Mouse (Mus musculus): ENCODE data around the gene Nat14.

Nat14 gene

DNA sequence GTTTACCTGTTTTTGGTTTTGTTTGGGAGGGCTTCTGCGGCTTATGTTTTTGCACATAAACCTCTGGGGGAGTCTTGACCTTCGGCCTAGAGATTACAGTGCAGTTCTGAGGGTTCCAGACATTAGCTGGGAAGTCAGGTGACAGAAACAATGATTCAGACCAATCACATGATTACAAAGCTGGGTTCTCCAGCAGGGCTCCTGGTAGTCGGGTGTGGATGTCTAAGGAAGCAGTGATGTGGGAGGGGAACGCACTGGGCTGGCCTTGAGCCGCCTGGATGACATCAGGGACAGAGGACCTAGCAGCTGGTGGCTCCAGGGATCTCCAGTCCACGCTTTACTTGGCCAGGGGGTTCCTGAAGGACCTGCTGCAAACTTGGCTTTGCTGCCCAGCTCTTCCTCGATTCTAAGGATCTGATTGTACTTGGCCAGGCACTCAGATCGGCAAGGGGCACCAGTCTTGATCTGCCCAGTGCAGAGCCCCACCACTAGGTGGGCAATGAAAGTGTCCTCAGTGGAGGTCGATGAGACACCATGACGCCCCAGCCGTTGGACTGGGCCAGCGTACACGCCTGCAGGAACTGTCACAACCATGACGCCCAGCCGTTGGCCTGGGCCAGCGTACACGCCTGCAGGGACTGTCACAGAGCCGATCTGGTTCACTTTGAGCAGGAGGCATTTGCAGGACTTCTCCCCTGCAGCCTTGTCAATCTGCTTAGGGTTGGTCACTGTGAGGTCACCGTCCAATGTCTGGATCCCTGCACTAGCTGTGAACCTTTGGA lies 28.9 kb downstream of the Nat14 start:
- DNase-seq (ENCODE audit: low spot score) = no peak

DNA sequence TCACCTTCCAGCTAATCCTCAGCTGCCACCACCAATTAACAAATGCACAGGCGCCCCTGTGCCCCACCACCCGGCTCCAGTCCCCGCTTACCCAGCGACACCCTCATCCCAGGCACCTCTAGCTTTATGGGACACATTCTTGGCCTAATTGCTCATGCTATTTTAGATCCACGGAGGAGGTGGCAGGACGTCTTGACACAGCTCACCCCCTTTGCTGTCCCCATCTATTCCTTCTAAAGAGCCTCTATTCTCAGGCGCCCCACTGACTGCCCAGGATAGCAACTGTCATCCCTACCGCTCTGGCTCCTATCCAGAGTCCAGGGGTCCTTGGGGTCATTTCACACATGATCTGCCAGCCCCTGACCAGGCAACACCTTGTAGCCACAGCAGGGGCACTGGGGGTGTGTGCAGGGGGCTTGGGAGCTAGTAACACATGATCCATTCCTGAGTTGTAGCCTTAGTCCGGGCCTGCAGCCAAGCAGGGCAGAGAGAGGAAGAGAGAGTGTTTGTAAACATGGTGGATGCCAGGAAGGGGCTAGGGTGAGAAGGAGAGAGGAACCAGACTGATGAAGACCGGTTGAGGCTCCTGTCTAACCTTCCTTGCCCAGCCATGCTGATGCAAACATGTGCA lies 32.1 kb downstream of the Nat14 start:
- no peak for DNase-seq (ENCODE audit: low spot score)

DNA sequence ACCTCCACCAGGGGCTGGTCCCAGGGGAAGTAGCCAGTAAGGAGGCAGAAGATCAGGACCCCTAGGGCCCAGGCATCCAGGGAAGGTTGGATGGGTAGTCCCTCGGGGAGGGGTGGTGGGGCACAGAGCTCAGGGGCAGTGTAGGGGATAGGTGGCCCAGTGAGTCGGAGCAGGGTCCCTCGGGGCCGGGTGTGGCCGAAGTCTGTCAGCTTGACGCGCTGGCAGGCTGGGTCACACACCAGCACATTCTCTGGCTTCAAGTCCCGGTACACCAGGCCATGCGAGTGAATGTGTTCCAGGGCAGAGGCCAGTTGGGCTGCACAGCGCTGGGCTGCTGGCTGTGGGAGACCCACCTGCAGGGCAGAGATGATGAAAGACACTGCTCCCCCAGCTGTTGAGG lies 35.5 kb downstream of the Nat14 start:
- DNase-seq (ENCODE audit: low spot score) = no peak

DNA sequence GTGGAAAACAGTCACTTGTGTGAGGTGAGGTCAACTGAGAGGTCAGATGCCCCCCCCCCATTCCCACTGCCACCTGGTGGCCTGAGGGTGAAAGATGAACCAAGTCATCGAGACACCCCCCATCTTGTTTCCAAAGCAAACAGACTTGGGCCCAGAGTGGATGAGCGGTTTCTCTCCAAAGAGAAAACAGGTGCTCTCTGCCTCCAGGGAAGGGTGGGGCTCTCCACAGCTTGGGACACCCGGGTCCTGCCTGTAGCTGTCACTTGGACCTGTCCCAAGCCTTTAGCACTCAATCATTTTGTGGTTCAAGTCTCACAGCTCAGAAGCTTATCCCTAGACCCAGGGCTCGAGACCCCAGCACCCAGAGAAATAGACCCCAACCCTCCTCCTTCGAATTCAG lies 41.7 kb downstream of the Nat14 start:
- no peak for DNase-seq (ENCODE audit: low spot score)

DNA sequence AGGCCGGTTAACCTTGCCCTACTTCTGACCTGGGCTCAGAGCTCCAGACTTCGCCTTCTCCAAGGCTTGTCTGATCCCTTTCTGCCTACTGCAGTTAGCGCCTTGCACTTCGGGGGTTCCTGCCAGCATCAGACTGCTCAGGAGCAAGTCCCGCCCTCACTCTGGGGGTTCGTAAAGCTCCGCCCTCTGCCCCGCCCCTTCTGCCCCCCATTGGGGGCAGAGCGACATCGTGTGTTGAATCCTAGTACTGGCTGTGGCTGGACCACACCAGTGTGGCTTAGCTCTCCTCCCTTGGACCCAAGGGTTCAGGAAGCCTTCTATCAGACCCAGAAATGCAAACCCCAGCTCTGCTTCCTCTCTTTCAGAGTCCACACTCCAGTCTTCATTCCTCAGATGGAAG lies 42.4 kb downstream of the Nat14 start, which contains the start of gene Sbk2:
Gene Sbk2, minus strand, starts transcription at position 135 of the 400 bp plus-strand sequence.
- DNase-seq (ENCODE audit: low spot score) = peak; percentile 45

DNA sequence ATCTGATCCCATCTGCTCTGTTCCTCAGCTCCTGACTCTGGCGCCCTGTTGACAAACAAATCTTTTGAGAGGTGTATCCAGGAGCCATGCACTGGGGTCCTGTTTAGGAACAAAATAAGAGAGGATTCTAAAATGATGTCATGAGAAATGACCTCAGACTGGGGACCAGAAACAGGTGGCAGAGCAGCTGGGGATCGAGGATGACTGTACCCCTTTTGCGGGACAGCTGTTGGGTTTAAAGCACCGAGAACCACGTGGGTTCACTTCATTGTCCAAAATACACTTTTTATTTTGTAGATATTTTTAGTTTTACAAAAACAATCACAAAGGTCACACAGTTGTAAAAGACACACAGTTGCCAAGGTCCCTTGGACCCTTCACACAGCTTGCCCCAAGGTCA lies 43.2 kb downstream of the Nat14 start:
- no peak for DNase-seq (ENCODE audit: low spot score)

DNA sequence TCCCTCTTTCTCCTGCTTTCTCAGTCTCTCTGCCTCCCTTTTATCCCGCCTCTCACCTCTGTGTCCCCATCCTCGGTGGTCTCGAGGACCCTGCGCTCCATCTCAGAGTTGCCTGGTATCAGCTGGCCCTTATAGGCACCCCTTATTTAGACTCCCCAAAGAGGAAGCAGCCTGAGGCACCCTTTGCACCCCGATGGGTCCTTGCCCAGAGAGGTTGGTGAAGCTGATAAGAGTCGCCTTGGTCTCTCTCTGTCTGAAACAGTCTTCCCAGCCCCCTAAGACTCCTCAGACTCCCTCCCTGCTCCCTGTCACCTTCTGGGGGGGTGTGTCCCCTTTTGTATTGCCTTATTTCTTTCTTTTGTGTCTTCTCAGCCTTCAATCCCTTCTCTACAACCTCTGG lies 49.2 kb downstream of the Nat14 start, which contains the start of gene Sbk3:
Gene Sbk3, minus strand, starts transcription at position 101 of the 400 bp plus-strand sequence.
- DNase-seq (ENCODE audit: low spot score) = no peak

DNA sequence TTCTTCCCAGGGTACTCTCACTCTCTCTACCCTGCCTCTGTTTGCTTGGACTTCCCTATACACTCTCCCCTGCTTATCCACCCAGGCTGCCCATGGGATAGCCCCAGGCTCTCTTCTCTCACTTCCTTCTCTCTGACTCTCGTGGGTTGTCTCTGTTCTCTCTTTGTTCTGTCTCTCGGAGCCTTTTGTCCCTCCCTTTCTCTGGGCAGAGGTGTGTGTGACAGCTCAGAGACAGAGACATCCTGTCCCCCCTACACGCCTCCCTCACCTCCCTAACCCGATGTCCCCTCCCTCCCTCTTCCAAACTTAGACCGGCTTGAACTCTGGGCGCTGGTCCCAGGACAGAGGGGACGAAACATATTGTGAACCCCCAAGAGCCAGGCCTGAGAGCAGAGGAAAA lies 49.9 kb downstream of the Nat14 start:
- DNase-seq (ENCODE audit: low spot score) = no peak

DNA sequence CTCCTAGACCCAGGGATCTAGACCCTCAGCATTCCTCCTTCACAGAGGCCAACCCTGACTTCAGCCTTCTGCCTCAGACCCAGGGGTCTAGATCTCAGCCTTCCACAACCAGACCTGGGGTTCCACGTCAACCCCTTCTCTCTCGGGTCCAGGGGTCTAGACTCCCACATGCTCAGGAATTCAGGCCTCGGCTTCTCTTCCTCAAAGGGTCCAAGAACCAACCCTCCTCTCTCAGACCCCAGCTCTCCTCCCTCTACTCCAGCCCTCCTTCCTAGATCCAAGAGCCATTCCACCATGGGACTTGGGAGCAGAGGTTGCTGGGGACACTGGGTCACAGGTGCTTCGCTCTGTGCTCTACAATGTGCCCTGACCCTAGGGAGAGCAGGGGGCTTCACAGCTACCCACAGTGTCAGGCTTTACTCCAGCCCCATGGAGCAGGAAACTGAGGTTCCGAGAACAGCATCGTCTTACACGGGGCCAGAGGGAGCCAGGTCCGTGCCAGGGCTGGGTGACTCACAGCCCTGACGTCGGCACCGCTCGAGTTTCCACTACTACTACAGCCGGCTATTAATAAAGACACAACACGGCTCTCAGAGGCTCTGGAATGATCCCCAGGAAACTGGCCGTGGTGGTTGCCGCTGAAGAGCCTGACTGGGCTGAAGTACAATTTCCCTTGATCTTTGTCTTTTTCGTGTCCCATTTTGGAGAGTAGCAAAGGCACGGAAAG lies 50.7 kb downstream of the Nat14 start:
- no peak for DNase-seq (ENCODE audit: low spot score)

Data from spleen, adult 12 weeks (tissue).